Mouse (Mus musculus) olfactory bulb, adult 2 months (tissue): ENCODE results near the gene Slc9b2.

ENCODE experiments used
- CTCF ChIP-seq: fragments of 200-500 bp; IDR thresholded peaks from 2 replicates; pipeline ENCODE4 v1.5.1; 2012; ENCODE audit warnings: low read depth, mild to moderate bottlenecking, low read length, moderate library complexity; ENCODE audit not compliant: insufficient read depth
- POLR2A ChIP-seq: fragments of 200-500 bp; IDR thresholded peaks from 2 replicates; pipeline ENCODE4 v1.6.1; 2012; ENCODE audit warnings: mild to moderate bottlenecking, low read depth, low read length, moderate library complexity; ENCODE audit not compliant: insufficient read depth

DNA sequence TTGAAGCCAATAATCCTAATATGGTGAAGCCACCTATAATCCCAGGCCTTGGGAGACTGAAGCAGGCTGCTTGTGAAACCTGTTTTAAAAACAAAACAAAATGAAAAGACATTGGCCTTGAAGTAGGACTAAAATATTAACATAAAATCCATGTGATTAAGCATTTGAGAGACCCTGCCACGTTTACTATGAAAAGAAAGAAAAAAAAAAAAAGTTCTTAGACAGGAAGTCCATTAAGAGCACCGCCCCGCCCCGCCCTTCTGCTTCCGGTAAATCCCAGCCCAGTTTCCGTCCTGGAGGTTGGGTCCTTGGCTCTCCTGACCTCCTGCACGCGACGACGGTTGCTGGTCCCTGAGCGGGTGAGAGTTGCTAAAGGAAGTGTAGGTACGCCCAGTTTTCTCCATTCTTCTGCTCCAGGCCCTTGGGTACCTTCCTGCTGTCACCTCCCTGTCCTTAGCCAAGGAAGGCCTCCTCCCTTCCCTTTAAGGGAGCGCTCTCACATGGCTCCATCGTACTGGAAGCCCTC, 40.3 kb downstream of the Slc9b2 start, which contains the start of gene Slc9b1:
- no peak for TF ChIP-seq POLR2A
- TF ChIP-seq CTCF, result no peak
